Mouse (Mus musculus): ENCODE measurements around the gene H3f3a. TPM values are rescaled to one million over a fixed set of nuclear protein-coding genes. Genes with fewer than 3 reads are reported as not detected.

H3f3a gene
- polyA plus RNA-seq, 1 experiment from 2014 or later: 2,745 TPM

GRCm38 (mm10) chr1:180798660-180799059 lies 15.1 kb downstream of the H3f3a start:
- no peak overlapping the region for H3K4me2 ChIP-seq
- H3K27ac ChIP-seq (replicated peaks): no peak overlapping the region
- H3K4me3 ChIP-seq (replicated peaks): no peak overlapping the region
- ATAC-seq (ENCODE audit: low FRiP score): no peak
- 95% methylated on average over 5 of the region's 5 CpGs for WGBS
- no peak overlapping the region for H3K9ac ChIP-seq (replicated peaks)
- H3K36me3 ChIP-seq: peaks cover 21% of the 10 kb centered on the region
- H3K4me1 ChIP-seq: peaks cover 9% of the 10 kb centered on the region
- no peaks in the 10 kb centered on the region for H3K9me3 ChIP-seq (replicated peaks)
- no peaks in the 10 kb centered on the region for H3K27me3 ChIP-seq (replicated peaks)

GRCm38 (mm10) chr1:180794170-180794569 lies 19.6 kb downstream of the H3f3a start:
- H3K9ac ChIP-seq (replicated peaks): peak overlapping the region; percentile 48
- H3K4me1 ChIP-seq: peaks cover 11% of the 10 kb centered on the region
- peak; percentile 74 for ATAC-seq (ENCODE audit: low FRiP score)
- H3K36me3 ChIP-seq: no peaks in the 10 kb centered on the region
- no peaks in the 10 kb centered on the region for H3K27me3 ChIP-seq (replicated peaks)
- peak overlapping the region; percentile 43 for H3K4me3 ChIP-seq (replicated peaks)
- H3K4me2 ChIP-seq: peak overlapping the region; percentile 90
- H3K27ac ChIP-seq (replicated peaks): no peak overlapping the region
- no peaks in the 10 kb centered on the region for H3K9me3 ChIP-seq (replicated peaks)
- 1% methylated on average over 21 of the region's 21 CpGs for WGBS

- H3K9me3 ChIP-seq (replicated peaks): no peaks in the 10 kb centered on the region
- H3K4me2 ChIP-seq: peak overlapping the region; percentile 90
- H3K9ac ChIP-seq (replicated peaks): peak overlapping the region; percentile 48
- WGBS: 13% methylated on average over 18 of the region's 18 CpGs
- ATAC-seq (ENCODE audit: low FRiP score): 0 out of 2 replicates have a peak, but pooled peaks have one; percentile 29
- H3K27me3 ChIP-seq (replicated peaks): no peaks in the 10 kb centered on the region
- H3K4me3 ChIP-seq (replicated peaks): peak overlapping the region; percentile 43
- H3K36me3 ChIP-seq: no peaks in the 10 kb centered on the region
- peaks cover 11% of the 10 kb centered on the region for H3K4me1 ChIP-seq
- no peak overlapping the region for H3K27ac ChIP-seq (replicated peaks)
Measured at GRCm38 (mm10) chr1:180793445-180794117, 20.2 kb downstream of the H3f3a start.

GRCm38 (mm10) chr1:180792814-180793213 lies 20.9 kb downstream of the H3f3a start:
- no peak overlapping the region for H3K4me2 ChIP-seq
- 90% methylated on average over 4 of the region's 4 CpGs for WGBS
- no peaks in the 10 kb centered on the region for H3K27me3 ChIP-seq (replicated peaks)
- H3K4me1 ChIP-seq: peaks cover 11% of the 10 kb centered on the region
- H3K4me3 ChIP-seq (replicated peaks): no peak overlapping the region
- ATAC-seq (ENCODE audit: low FRiP score): no peak
- no peak overlapping the region for H3K27ac ChIP-seq (replicated peaks)
- H3K9me3 ChIP-seq (replicated peaks): no peaks in the 10 kb centered on the region
- no peak overlapping the region for H3K9ac ChIP-seq (replicated peaks)
- H3K36me3 ChIP-seq: no peaks in the 10 kb centered on the region

GRCm38 (mm10) chr1:180791821-180792480 lies 21.8 kb downstream of the H3f3a start:
- Histone ChIP-seq H3K4me3 (replicated peaks) (no peak overlapping the region), H3K4me2 (no peak overlapping the region), H3K27me3 (replicated peaks) (no peaks in the 10 kb centered on the region), H3K36me3 (no peaks in the 10 kb centered on the region), H3K9ac (replicated peaks) (no peak overlapping the region), H3K4me1 (peaks cover 11% of the 10 kb centered on the region), H3K27ac (replicated peaks) (no peak overlapping the region), H3K9me3 (replicated peaks) (no peaks in the 10 kb centered on the region)
- WGBS: 86% methylated on average over 14 of the region's 14 CpGs
- ATAC-seq (ENCODE audit: low FRiP score): no peak

GRCm38 (mm10) chr1:180783580-180783928 lies 30.2 kb downstream of the H3f3a start:
- Histone ChIP-seq H3K27ac (replicated peaks) (no peak overlapping the region), H3K4me3 (replicated peaks) (no peak overlapping the region), H3K9me3 (replicated peaks) (no peaks in the 10 kb centered on the region), H3K9ac (replicated peaks) (no peak overlapping the region), H3K27me3 (replicated peaks) (no peaks in the 10 kb centered on the region), H3K4me1 (peaks cover 2% of the 10 kb centered on the region), H3K4me2 (no peak overlapping the region), H3K36me3 (no peaks in the 10 kb centered on the region)
- ATAC-seq (ENCODE audit: low FRiP score): no peak
- WGBS: 23% methylated on average over 3 of the region's 3 CpGs

GRCm38 (mm10) chr1:180782906-180783579 lies 30.7 kb downstream of the H3f3a start:
- WGBS: 70% methylated on average over 9 of the region's 9 CpGs
- Histone ChIP-seq H3K27me3 (replicated peaks) (no peaks in the 10 kb centered on the region), H3K4me2 (no peak overlapping the region), H3K36me3 (no peaks in the 10 kb centered on the region), H3K9me3 (replicated peaks) (no peaks in the 10 kb centered on the region), H3K9ac (replicated peaks) (no peak overlapping the region), H3K4me3 (replicated peaks) (no peak overlapping the region), H3K27ac (replicated peaks) (no peak overlapping the region), H3K4me1 (peaks cover 7% of the 10 kb centered on the region)
- ATAC-seq (ENCODE audit: low FRiP score): no peak

GRCm38 (mm10) chr1:180781250-180781649 lies 32.5 kb downstream of the H3f3a start:
- H3K27me3 ChIP-seq (replicated peaks): no peaks in the 10 kb centered on the region
- 73% methylated on average over 5 of the region's 5 CpGs for WGBS
- H3K27ac ChIP-seq (replicated peaks): no peak overlapping the region
- no peak for ATAC-seq (ENCODE audit: low FRiP score)
- H3K36me3 ChIP-seq: no peaks in the 10 kb centered on the region
- no peak overlapping the region for H3K4me2 ChIP-seq
- no peak overlapping the region for H3K4me3 ChIP-seq (replicated peaks)
- peaks cover 19% of the 10 kb centered on the region for H3K4me1 ChIP-seq
- no peak overlapping the region for H3K9ac ChIP-seq (replicated peaks)
- no peaks in the 10 kb centered on the region for H3K9me3 ChIP-seq (replicated peaks)

- WGBS: 92% methylated on average over 8 of the region's 8 CpGs
- Histone ChIP-seq H3K4me2 (no peak overlapping the region), H3K4me3 (replicated peaks) (no peak overlapping the region), H3K27me3 (replicated peaks) (no peaks in the 10 kb centered on the region), H3K9ac (replicated peaks) (no peak overlapping the region), H3K36me3 (no peaks in the 10 kb centered on the region), H3K27ac (replicated peaks) (no peak overlapping the region), H3K4me1 (peaks cover 23% of the 10 kb centered on the region), H3K9me3 (replicated peaks) (no peaks in the 10 kb centered on the region)
- no peak for ATAC-seq (ENCODE audit: low FRiP score)
Measured at GRCm38 (mm10) chr1:180780291-180780690, 33.5 kb downstream of the H3f3a start.

GRCm38 (mm10) chr1:180778941-180779340 lies 34.8 kb downstream of the H3f3a start:
- WGBS: 85% methylated on average over 10 of the region's 10 CpGs
- Histone ChIP-seq H3K4me3 (replicated peaks) (peak overlapping the region; percentile 70; the same call in 1 of the 2 replicates), H3K4me2 (peak overlapping the region; percentile 95; the same call in 1 of the 2 replicates), H3K27ac (replicated peaks) (no peak overlapping the region), H3K27me3 (replicated peaks) (no peaks in the 10 kb centered on the region), H3K36me3 (no peaks in the 10 kb centered on the region), H3K9ac (replicated peaks) (no peak overlapping the region), H3K4me1 (peaks cover 25% of the 10 kb centered on the region), H3K9me3 (replicated peaks) (no peaks in the 10 kb centered on the region)
- ATAC-seq (ENCODE audit: low FRiP score): no peak

- peak overlapping the region; percentile 89 for H3K27ac ChIP-seq (replicated peaks)
- no peaks in the 10 kb centered on the region for H3K36me3 ChIP-seq
- peak overlapping the region; percentile 95 for H3K4me2 ChIP-seq
- H3K27me3 ChIP-seq (replicated peaks): no peaks in the 10 kb centered on the region
- WGBS: under 1% methylated on average over 13 of the region's 13 CpGs
- peaks cover 25% of the 10 kb centered on the region for H3K4me1 ChIP-seq
- ATAC-seq (ENCODE audit: low FRiP score): 0 out of 2 replicates have a peak, but pooled peaks have one; percentile 21
- no peaks in the 10 kb centered on the region for H3K9me3 ChIP-seq (replicated peaks)
- peak overlapping the region; percentile 70 for H3K4me3 ChIP-seq (replicated peaks)
- H3K9ac ChIP-seq (replicated peaks): peak overlapping the region; percentile 87
Measured at GRCm38 (mm10) chr1:180778403-180778754, 35.4 kb downstream of the H3f3a start.
